Mouse (Mus musculus) heart, adult 2 months (tissue): Measurements from ENCODE around the gene Vps8.

Source experiments
- CTCF ChIP-seq: fragments of 200-600 bp; IDR thresholded peaks from 2 replicates; pipeline ENCODE4 v1.8.1; 2022; ENCODE audit warnings: antibody characterized with exemption, mild to moderate bottlenecking, moderate library complexity
- EP300 ChIP-seq: fragments of 200-500 bp; IDR thresholded peaks from 2 replicates; pipeline ENCODE4 v1.6.1; 2011; ENCODE audit warnings: low read depth, low read length, control low read depth; ENCODE audit not compliant: insufficient read depth
- POLR2A ChIP-seq: fragments of 200-500 bp; IDR thresholded peaks from 2 replicates; pipeline ENCODE4 v1.6.1; 2011; ENCODE audit warnings: mild to moderate bottlenecking, low read depth, low read length, control low read depth; ENCODE audit not compliant: insufficient read depth

- TF ChIP-seq CTCF (no peak), POLR2A (no peak), EP300 (no peak)
These were observed 46.6 kb upstream of the Vps8 start for GRCm38 (mm10) chr16:21376316-21376715.
